Mouse (Mus musculus) kidney, adult 2 months (tissue): ENCODE measurements around the gene Wdr90.

Experiments used
- CTCF ChIP-seq: fragments of 200-500 bp; conservative IDR thresholded peaks from 2 replicates; pipeline ENCODE4 v1.5.1; 2011; ENCODE audit warnings: low read depth, mild to moderate bottlenecking, control low read depth, low read length, moderate library complexity, mixed read lengths; ENCODE audit not compliant: insufficient read depth, insufficient read length
- POLR2A ChIP-seq: fragments of 200-500 bp; IDR thresholded peaks from one replicate; pipeline ENCODE4 v1.6.1; 2011; ENCODE audit warnings: low read depth, low read length, control low read depth

DNA sequence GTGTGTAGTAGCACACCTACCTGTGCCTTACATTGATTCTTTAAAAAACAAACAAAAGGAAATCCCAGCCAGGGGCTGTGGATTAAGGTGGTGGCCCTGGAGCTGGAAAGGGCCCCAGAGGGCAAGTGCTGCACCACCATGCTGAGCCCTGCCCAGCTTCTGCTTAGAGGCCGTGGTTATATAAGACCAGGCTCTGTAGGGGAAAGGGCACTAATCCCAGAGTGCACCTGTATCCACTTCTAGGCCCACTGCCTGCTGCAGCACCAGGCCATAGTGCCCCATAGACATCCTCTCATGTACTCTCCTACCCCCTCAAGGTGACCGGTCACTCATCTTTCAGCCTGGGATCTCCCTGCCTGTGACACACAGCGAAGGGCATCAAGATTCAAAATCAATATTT is 4.9 kb upstream of the Wdr90 start:
- TF ChIP-seq POLR2A (no peak), CTCF (no peak)
